Mouse (Mus musculus) small intestine, adult 2 months (tissue): ENCODE data around the gene Efna3. TPM values are rescaled to one million over a fixed set of nuclear protein-coding genes. Genes with fewer than 3 reads are reported as not detected.

Experiments used
- H3K27ac ChIP-seq: fragments of 200-500 bp; 2 replicates; pipeline ENCODE4 v1.5.1; 2012; ENCODE audit warnings: low read depth, low read length, control low read depth, inconsistent platforms; ENCODE audit not compliant: insufficient read depth
- H3K27me3 ChIP-seq: fragments of 200-500 bp; 2 replicates; pipeline ENCODE4 v1.6.1; 2012; ENCODE audit warnings: mild to moderate bottlenecking, moderate library complexity, low read length, inconsistent platforms; ENCODE audit not compliant: control insufficient read depth, insufficient read depth
- H3K36me3 ChIP-seq: fragments of 200-500 bp; 2 replicates; pipeline ENCODE4 v1.6.1; 2012; ENCODE audit warnings: mild to moderate bottlenecking, low read length, control low read depth, inconsistent platforms; ENCODE audit not compliant: control insufficient read depth, insufficient read depth
- H3K4me1 ChIP-seq: fragments of 200-500 bp; 2 replicates; pipeline ENCODE4 v1.6.1; 2012; ENCODE audit warnings: low read length, inconsistent platforms, mixed read lengths; ENCODE audit not compliant: control insufficient read depth, insufficient read depth, insufficient read length
- H3K4me3 ChIP-seq: fragments of 200-500 bp; 2 replicates; pipeline ENCODE4 v1.5.1; 2012; ENCODE audit warnings: low read depth, mild to moderate bottlenecking, control low read depth, inconsistent platforms, low read length, moderate library complexity
- CTCF ChIP-seq: fragments of 200-500 bp; IDR thresholded peaks from 2 replicates; pipeline ENCODE4 v1.5.1; 2012; ENCODE audit warnings: low read depth, mild to moderate bottlenecking, control low read depth, inconsistent platforms, low read length, moderate library complexity, mixed read lengths; ENCODE audit not compliant: insufficient replicate concordance, insufficient read length; ENCODE audit errors: extremely low read depth
- POLR2A ChIP-seq: fragments of 200-500 bp; IDR thresholded peaks from 2 replicates; pipeline ENCODE4 v1.6.1; 2012; ENCODE audit warnings: low read depth, mild to moderate bottlenecking, control low read depth, inconsistent platforms, low read length, moderate library complexity
- WGBS: fragments of 180-500 bp; shearing (Covaris S2); methylation state at CpG from one replicate; pipeline ENCODE4 v1.1.7; 2018; 5-methylcytosine and 5-hydroxymethylcytosine counted together
- polyA plus RNA-seq: library from polyadenylated mRNA; depleted of rRNA; stranded (reverse); fragments of >200 nt; gene quantifications from 2 replicates; pipeline ENCODE4 v1.2.3, GENCODE M21; 2012; rRNA removed

The Efna3 gene
- polyA plus RNA-seq, 1 experiment, result 7.0 TPM

DNA sequence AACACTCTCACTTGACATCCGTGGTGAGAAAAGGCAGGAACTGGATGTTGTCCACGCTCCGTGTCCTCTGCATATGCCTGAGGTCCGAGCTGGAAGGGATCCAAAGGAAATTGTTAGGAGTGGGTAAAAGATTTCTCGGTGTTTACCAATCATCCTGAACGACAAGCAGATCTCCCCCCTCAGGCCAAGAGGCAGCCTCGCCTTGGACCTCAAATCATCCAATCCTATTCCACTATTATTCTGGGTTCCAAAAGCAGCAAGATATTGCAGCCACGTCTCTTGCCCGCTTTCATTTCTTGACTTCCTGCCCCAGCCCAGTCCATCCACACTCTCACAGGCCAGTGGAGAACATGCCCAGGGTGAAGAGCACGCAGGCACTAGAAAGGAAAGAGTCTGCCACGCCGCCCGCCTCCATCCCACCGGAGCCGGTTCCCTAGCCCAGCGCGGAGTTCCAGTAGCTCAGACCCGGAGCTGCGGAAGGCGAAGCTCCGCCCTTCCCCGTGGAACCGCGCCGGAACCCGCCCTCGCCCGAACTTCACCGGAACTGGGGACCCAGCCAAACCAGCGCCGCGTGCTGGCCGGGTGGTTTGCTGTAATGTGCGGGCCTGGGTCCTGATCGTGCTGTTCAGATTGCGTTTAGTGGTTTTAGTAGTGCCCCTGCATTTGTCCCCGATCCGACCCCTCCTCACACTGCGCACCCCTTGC, 52.6 kb downstream of the Efna3 start, which contains the start of gene Slc50a1:
Gene Slc50a1 (minus strand): TSS at position 520 of the 705 bp plus-strand sequence.
- peaks cover 18% of the 10 kb centered on the region for H3K36me3 ChIP-seq
- H3K4me1 ChIP-seq, result peaks cover 15% of the 10 kb centered on the region
- TF ChIP-seq POLR2A (peak; percentile 76), CTCF (peak; percentile 31; the same call in 1 of the 2 replicates)
- H3K27me3 ChIP-seq, result no peaks in the 10 kb centered on the region
- 2% methylated on average over 39 of the region's 39 CpGs for WGBS
- peak within 1 kb of the TSS; percentile 81 for H3K4me3 ChIP-seq
- peak within 1 kb of the TSS; percentile 75 for H3K27ac ChIP-seq

DNA sequence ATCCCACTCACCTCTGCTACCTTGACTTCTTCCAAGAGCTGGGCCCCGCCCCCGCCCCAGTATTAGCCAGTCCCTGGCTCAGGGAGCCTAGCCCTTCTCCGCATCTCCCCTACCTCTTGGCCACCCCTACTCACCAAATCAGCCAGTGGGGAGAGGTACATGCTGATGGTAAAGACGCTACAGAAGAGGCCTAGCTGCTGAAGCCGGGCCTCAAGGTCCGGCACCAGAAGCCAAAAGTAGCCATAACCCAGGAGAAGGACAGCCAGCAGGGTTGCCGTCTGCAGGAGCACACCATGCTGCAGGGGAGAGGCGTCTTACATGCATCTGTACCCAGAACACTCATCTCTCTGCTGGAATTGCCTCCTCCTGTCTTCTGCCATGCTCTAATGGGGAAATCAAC, 53.8 kb downstream of the Efna3 start:
- no peak overlapping the region for H3K4me3 ChIP-seq

DNA sequence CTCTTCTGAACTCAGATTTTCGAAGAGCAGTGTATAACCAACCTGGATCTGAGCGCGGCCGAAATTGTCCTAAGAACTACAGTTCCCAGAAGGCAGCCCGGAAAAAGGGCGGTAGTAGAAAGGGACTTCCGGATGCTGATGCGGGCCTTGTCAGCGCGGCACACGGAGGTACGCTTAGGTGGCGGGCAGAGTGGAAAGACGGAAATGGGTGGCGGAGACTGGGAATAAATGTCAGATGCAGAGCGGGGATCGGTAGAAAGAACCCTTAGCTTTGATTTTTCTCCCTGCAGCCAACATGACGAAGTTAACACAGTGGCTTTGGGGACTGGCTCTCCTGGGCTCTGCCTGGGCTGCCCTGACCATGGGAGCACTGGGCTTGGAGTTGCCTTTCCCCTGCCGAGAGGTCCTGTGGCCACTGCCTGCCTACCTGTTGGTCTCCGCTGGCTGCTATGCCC, 56.3 kb downstream of the Efna3 start:
- H3K27ac ChIP-seq, result peak overlapping the region; percentile 74
- H3K4me3 ChIP-seq, result peak overlapping the region; percentile 93
- H3K36me3 ChIP-seq, result peaks cover 1% of the 10 kb centered on the region; the same call in 1 of the 2 replicates
- TF ChIP-seq CTCF (no peak), POLR2A (peak; percentile 94)
- H3K27me3 ChIP-seq, result no peaks in the 10 kb centered on the region
- H3K4me1 ChIP-seq, result peaks cover 18% of the 10 kb centered on the region
- WGBS, result under 1% methylated on average over 20 of the region's 20 CpGs

More for the DNA sequence above, 53.8 kb downstream of the Efna3 start:
- 84% methylated on average over 8 of the region's 8 CpGs for WGBS
- no peak overlapping the region for H3K27ac ChIP-seq
- H3K36me3 ChIP-seq, result peaks cover 14% of the 10 kb centered on the region
- H3K4me1 ChIP-seq, result peaks cover 15% of the 10 kb centered on the region
- TF ChIP-seq POLR2A (no peak), CTCF (no peak)
- H3K27me3 ChIP-seq, result no peaks in the 10 kb centered on the region

Other genes with a start within 250 kb of the Efna3 start
- 26.9 and 45.2 TPM in 2 replicates for gene Rusc1, start 229.7 kb downstream of the Efna3 start, polyA plus RNA-seq
- gene Gm43738, start 221.9 kb downstream of the Efna3 start, polyA plus RNA-seq, result not detected in 2 replicates
- gene Fdps, start 221.0 kb downstream of the Efna3 start, polyA plus RNA-seq, result 47.8 and 81.3 TPM in 2 replicates
- 264 and 580 TPM in 2 replicates for gene Pklr, start 186.8 kb downstream of the Efna3 start, polyA plus RNA-seq
- 0.30 and 1.3 TPM in 2 replicates for gene Hcn3, start 162.8 kb downstream of the Efna3 start, polyA plus RNA-seq
- gene Clk2, start 158.2 kb downstream of the Efna3 start, polyA plus RNA-seq, result 20.6 and 27.7 TPM in 2 replicates
- 57.0 and 96.1 TPM in 2 replicates for gene Scamp3, start 145.5 kb downstream of the Efna3 start, polyA plus RNA-seq
- gene Fam189b, start 139.8 kb downstream of the Efna3 start, polyA plus RNA-seq, result 14.0 and 19.4 TPM in 2 replicates
- 37.1 and 70.6 TPM in 2 replicates for gene Gba, start 120.0 kb downstream of the Efna3 start, polyA plus RNA-seq
- gene Thbs3, start 107.8 kb downstream of the Efna3 start, polyA plus RNA-seq, result 10.5 and 16.0 TPM in 2 replicates
- gene Mtx1, start 95.9 kb downstream of the Efna3 start, polyA plus RNA-seq, result 92.5 and 181 TPM in 2 replicates
- 0.76 and 139 TPM in 2 replicates for gene Muc1, start 93.9 kb downstream of the Efna3 start, polyA plus RNA-seq
- 120 and 182 TPM in 2 replicates for gene Krtcap2, start 77.0 kb downstream of the Efna3 start, polyA plus RNA-seq
- 4.3 and 8.7 TPM in 2 replicates for gene Trim46, start 76.7 kb downstream of the Efna3 start, polyA plus RNA-seq
- 357 and 440 TPM in 2 replicates for gene Dpm3, start 63.6 kb downstream of the Efna3 start, polyA plus RNA-seq
- 81.6 and 97.3 TPM in 2 replicates for gene Slc50a1, start 52.4 kb downstream of the Efna3 start, polyA plus RNA-seq
- gene Efna1, start 41.8 kb downstream of the Efna3 start, polyA plus RNA-seq, result 46.1 and 122 TPM in 2 replicates
- gene Efna4, start 15.1 kb upstream of the Efna3 start, polyA plus RNA-seq, result 11.6 and 20.0 TPM in 2 replicates
- 48.9 and 70.7 TPM in 2 replicates for gene Adam15, start 27.0 kb upstream of the Efna3 start, polyA plus RNA-seq
- 0.93 and 1.2 TPM in 2 replicates for gene Dcst2, start 39.0 kb upstream of the Efna3 start, polyA plus RNA-seq
- gene Dcst1, start 42.3 kb upstream of the Efna3 start, polyA plus RNA-seq, result 2.0 and 9.1 TPM in 2 replicates
- 97.8 and 262 TPM in 2 replicates for gene Zbtb7b, start 71.8 kb upstream of the Efna3 start, polyA plus RNA-seq
- gene Lenep, start 79.8 kb upstream of the Efna3 start, polyA plus RNA-seq, result 0.85 TPM in 1 of 2 replicates, not detected in the other
- 22.1 and 36.1 TPM in 2 replicates for gene Flad1, start 88.9 kb upstream of the Efna3 start, polyA plus RNA-seq
- gene Cks1b, start 95.4 kb upstream of the Efna3 start, polyA plus RNA-seq, result 6.2 and 13.7 TPM in 2 replicates
- 33.6 and 63.5 TPM in 2 replicates for gene Shc1, start 95.5 kb upstream of the Efna3 start, polyA plus RNA-seq
- gene Pygo2, start 107.2 kb upstream of the Efna3 start, polyA plus RNA-seq, result 61.7 and 87.5 TPM in 2 replicates
- gene Pbxip1, start 113.7 kb upstream of the Efna3 start, polyA plus RNA-seq, result 26.8 and 36.5 TPM in 2 replicates
- 9.0 and 18.3 TPM in 2 replicates for gene Pmvk, start 131.6 kb upstream of the Efna3 start, polyA plus RNA-seq
- gene Kcnn3, start 197.2 kb upstream of the Efna3 start, polyA plus RNA-seq, result 3.3 and 4.6 TPM in 2 replicates